Mouse (Mus musculus) stomach, embryonic 16.5 days (tissue): ENCODE measurements around the gene Wrap53. TPM values are rescaled to one million over a fixed set of nuclear protein-coding genes. Genes with fewer than 3 reads are reported as not detected.
A peak's percentile ranks its signal among the peaks of the same experiment; 100 is the strongest.

ENCODE experiments used
- ATAC-seq: fragments of 200-750 bp; cut with Nextera tagmentation; 2 replicates; pipeline ENCODE4 v1.8.0; 2017; ENCODE audit warnings: moderate number of reproducible peaks, moderate TSS enrichment; ENCODE audit not compliant: insufficient read depth, low FRiP score
- H3K27ac ChIP-seq: fragments of 300-500 bp; sonication (generic); 2 replicates; pipeline ENCODE4 v1.5.1; 2014; ENCODE audit warnings: low read length
- H3K27me3 ChIP-seq: fragments of 300-500 bp; sonication (generic); 2 replicates; pipeline ENCODE4 v1.6.1; 2014; ENCODE audit warnings: low read length, control low read depth, mixed read lengths; ENCODE audit not compliant: control insufficient read depth, insufficient read depth
- H3K36me3 ChIP-seq: fragments of 300-500 bp; sonication (generic); 2 replicates; pipeline ENCODE4 v1.6.1; 2014; ENCODE audit warnings: low read length; ENCODE audit not compliant: control insufficient read depth, insufficient read depth
- H3K4me1 ChIP-seq: fragments of 300-500 bp; sonication (generic); 2 replicates; pipeline ENCODE4 v1.6.1; 2014; ENCODE audit warnings: low read length, control low read depth, mixed read lengths; ENCODE audit not compliant: control insufficient read depth, insufficient read depth
- H3K4me2 ChIP-seq: fragments of 300-500 bp; sonication (generic); 2 replicates; pipeline ENCODE4 v1.6.1; 2014; ENCODE audit warnings: low read depth, low read length, mixed read lengths
- H3K4me3 ChIP-seq: fragments of 300-500 bp; sonication (generic); replicated peaks from 2 replicates; pipeline ENCODE4 v1.5.1; 2014; ENCODE audit warnings: mild to moderate bottlenecking, low read length
- H3K9ac ChIP-seq: fragments of 300-500 bp; sonication (generic); 2 replicates; pipeline ENCODE4 v1.6.1; 2014; ENCODE audit warnings: low read length
- H3K9me3 ChIP-seq: fragments of 300-500 bp; sonication (generic); replicated peaks from 2 replicates; pipeline ENCODE4 v1.6.1; 2016; ENCODE audit warnings: low read length, control low read depth; ENCODE audit not compliant: control insufficient read depth
- WGBS: fragments of 180-500 bp; shearing (Covaris S2); extraction: QIAGEN DNeasy Blood & Tissue Kit; methylation state at CpG from one replicate; pipeline ENCODE4 v1.1.7; 2014; 5-methylcytosine and 5-hydroxymethylcytosine counted together
- polyA plus RNA-seq: library from polyadenylated mRNA; unstranded; fragments of >200 nt; fragmentation: Nextera tagmentation; extraction: Ambion mirVana; gene quantifications from 2 replicates; pipeline ENCODE4 v1.2.1, GENCODE M21; 2015

The Wrap53 gene
- polyA plus RNA-seq, 1 experiment from 2014 or later = 21.6 TPM

GRCm38 (mm10) chr11:69521526-69522149 is 58.4 kb downstream of the Wrap53 start:
- H3K4me1 ChIP-seq = no peaks in the 10 kb centered on the region
- 73% methylated on average over 9 of the region's 9 CpGs for WGBS
- no peaks in the 10 kb centered on the region for H3K9me3 ChIP-seq
- ATAC-seq = no peak
- no peak overlapping the region for H3K27ac ChIP-seq
- no peak overlapping the region for H3K4me3 ChIP-seq
- H3K9ac ChIP-seq = no peak overlapping the region
- H3K36me3 ChIP-seq = no peaks in the 10 kb centered on the region
- no peak overlapping the region for H3K4me2 ChIP-seq
- H3K27me3 ChIP-seq = no peaks in the 10 kb centered on the region

DNA sequence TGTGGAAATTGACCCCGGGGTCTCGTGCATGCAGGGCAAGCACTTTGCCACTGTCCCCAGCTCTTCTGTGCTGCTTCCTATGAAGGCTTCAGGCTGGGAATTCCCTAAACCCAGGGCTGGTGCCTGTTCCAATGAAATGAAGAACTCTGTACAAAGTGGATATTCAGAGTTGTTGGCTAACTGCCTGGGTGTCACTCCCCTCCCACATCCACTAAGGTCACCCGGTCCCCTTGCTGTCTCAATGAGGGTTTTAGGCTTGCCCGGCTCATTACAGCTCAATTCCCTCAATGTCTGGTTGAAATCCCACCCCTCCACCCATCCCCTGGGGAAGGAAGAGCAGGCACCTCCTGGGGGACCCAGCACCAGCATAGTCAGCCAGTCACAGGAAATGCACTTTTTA is 60.1 kb downstream of the Wrap53 start:
- Histone ChIP-seq H3K27me3 (no peaks in the 10 kb centered on the region), H3K4me2 (no peak overlapping the region), H3K9me3 (no peaks in the 10 kb centered on the region), H3K9ac (no peak overlapping the region), H3K27ac (no peak overlapping the region), H3K36me3 (no peaks in the 10 kb centered on the region), H3K4me1 (no peaks in the 10 kb centered on the region), H3K4me3 (no peak overlapping the region)
- 66% methylated on average over 4 of the region's 4 CpGs for WGBS
- no peak for ATAC-seq

GRCm38 (mm10) chr11:69516661-69517060 is 63.4 kb downstream of the Wrap53 start:
- Histone ChIP-seq H3K4me3 (no peak overlapping the region), H3K9ac (no peak overlapping the region), H3K4me2 (no peak overlapping the region), H3K27ac (no peak overlapping the region), H3K27me3 (no peaks in the 10 kb centered on the region), H3K9me3 (no peaks in the 10 kb centered on the region), H3K4me1 (no peaks in the 10 kb centered on the region), H3K36me3 (no peaks in the 10 kb centered on the region)
- 59% methylated on average over 3 of the region's 3 CpGs for WGBS
- ATAC-seq = no peak

DNA sequence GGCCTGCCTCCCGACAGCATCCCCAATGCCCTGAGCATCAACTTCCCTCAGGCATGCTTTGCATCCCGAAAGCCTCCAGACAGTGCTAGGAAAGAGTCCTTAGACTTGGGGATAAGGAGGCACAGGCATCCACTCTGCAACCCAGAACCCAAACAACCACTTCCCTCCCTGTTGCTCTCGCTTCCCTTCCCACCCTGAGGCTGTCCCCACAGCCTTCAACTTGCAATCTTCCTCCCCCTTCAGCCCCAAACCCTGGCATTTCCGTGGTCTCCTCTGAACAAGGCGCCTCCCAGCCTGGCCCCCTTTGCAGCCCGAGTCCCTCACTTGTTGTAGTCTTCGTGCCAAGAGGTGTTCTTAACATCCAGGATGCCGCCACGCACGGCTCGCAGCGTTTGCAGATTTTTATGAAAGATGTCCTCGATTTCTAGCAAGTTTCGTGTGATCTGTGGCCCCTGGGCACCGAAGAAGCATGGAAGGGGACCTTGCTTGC is 63.9 kb downstream of the Wrap53 start:
- ATAC-seq = no peak
- Histone ChIP-seq H3K9ac (no peak overlapping the region; the same call in 1 of the 2 replicates), H3K4me1 (no peaks in the 10 kb centered on the region), H3K4me2 (no peak overlapping the region), H3K36me3 (no peaks in the 10 kb centered on the region), H3K9me3 (no peaks in the 10 kb centered on the region), H3K4me3 (no peak overlapping the region), H3K27ac (no peak overlapping the region), H3K27me3 (no peaks in the 10 kb centered on the region)
- WGBS = 62% methylated on average over 15 of the region's 15 CpGs

DNA sequence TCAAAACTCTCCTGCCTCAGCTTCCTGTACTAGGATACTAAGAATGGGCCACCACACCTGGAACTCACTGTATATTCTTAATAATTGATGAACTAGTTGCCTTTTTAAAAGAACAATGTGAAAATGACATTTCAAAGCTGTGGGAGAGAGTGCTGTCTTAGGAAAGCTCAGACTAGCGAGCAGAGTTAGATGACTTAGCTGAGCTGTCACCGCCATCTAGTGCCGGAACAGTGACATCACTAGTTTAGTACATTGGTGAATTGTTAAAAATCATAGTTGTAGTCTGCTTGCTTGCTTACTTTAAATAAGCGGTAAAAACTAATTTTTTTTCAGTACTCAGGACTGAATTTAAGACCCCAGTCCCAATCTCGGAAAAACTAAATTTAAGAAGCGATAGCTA is 66.2 kb downstream of the Wrap53 start:
- no peaks in the 10 kb centered on the region for H3K36me3 ChIP-seq
- no peak overlapping the region for H3K9ac ChIP-seq
- H3K4me1 ChIP-seq = no peaks in the 10 kb centered on the region
- H3K9me3 ChIP-seq = no peaks in the 10 kb centered on the region
- H3K27ac ChIP-seq = no peak overlapping the region
- WGBS = 10% methylated on average over 6 of the region's 6 CpGs
- no peaks in the 10 kb centered on the region for H3K27me3 ChIP-seq
- ATAC-seq = peak; percentile 59; the same call in 1 of the 2 replicates
- H3K4me2 ChIP-seq = no peak overlapping the region
- no peak overlapping the region for H3K4me3 ChIP-seq

Other genes starting within 250 kb of the Wrap53 start
- gene Rnf227, start 239.8 kb downstream of the Wrap53 start, polyA plus RNA-seq = 11.8 TPM in 2 replicates
- gene Chd3, start 210.8 kb downstream of the Wrap53 start, polyA plus RNA-seq = 48.5 and 55.4 TPM in 2 replicates
- 144 and 148 TPM in 2 replicates for gene Naa38, start 184.8 kb downstream of the Wrap53 start, polyA plus RNA-seq
- gene Cyb5d1, start 184.6 kb downstream of the Wrap53 start, polyA plus RNA-seq = 29.4 TPM in 2 replicates
- gene Tmem88, start 182.0 kb downstream of the Wrap53 start, polyA plus RNA-seq = 26.4 and 28.7 TPM in 2 replicates
- gene Kdm6b, start 166.6 kb downstream of the Wrap53 start, polyA plus RNA-seq = 21.2 and 21.4 TPM in 2 replicates
- gene Dnah2, start 31.1 kb downstream of the Wrap53 start, polyA plus RNA-seq = 0.54 and 0.69 TPM in 2 replicates
- 7.2 and 7.3 TPM in 2 replicates for gene Efnb3, start 20.1 kb downstream of the Wrap53 start, polyA plus RNA-seq
- 118 and 120 TPM in 2 replicates for gene Trp53, start 104 bp upstream of the Wrap53 start, polyA plus RNA-seq
- gene Atp1b2, start 25.7 kb upstream of the Wrap53 start, polyA plus RNA-seq = 9.5 and 10.4 TPM in 2 replicates
- gene Shbg, start 37.6 kb upstream of the Wrap53 start, polyA plus RNA-seq = 1.3 and 2.2 TPM in 2 replicates
- 18.1 and 19.6 TPM in 2 replicates for gene Sat2, start 41.8 kb upstream of the Wrap53 start, polyA plus RNA-seq
- 20.9 and 22.1 TPM in 2 replicates for gene Fxr2, start 52.7 kb upstream of the Wrap53 start, polyA plus RNA-seq
- gene Sox15, start 75.1 kb upstream of the Wrap53 start, polyA plus RNA-seq = 7.7 and 7.9 TPM in 2 replicates
- gene Mpdu1, start 82.4 kb upstream of the Wrap53 start, polyA plus RNA-seq = 67.7 and 68.8 TPM in 2 replicates
- gene Cd68, start 85.9 kb upstream of the Wrap53 start, polyA plus RNA-seq = 18.9 and 19.6 TPM in 2 replicates
- 454 and 462 TPM in 2 replicates for gene Eif4a1, start 92.2 kb upstream of the Wrap53 start, polyA plus RNA-seq
- 66.3 and 68.5 TPM in 2 replicates for gene Senp3, start 101.8 kb upstream of the Wrap53 start, polyA plus RNA-seq
- 0.59 and 1.0 TPM in 2 replicates for gene Tnfsf13, start 105.5 kb upstream of the Wrap53 start, polyA plus RNA-seq
- 8.8 and 9.6 TPM in 2 replicates for gene Tnfsf12, start 115.6 kb upstream of the Wrap53 start, polyA plus RNA-seq
- gene Tnfsfm13, start 115.8 kb upstream of the Wrap53 start, polyA plus RNA-seq = 2.9 and 4.2 TPM in 2 replicates
- 17.7 and 20.6 TPM in 2 replicates for gene Polr2a, start 178.4 kb upstream of the Wrap53 start, polyA plus RNA-seq
- gene Slc35g3, start 181.7 kb upstream of the Wrap53 start, polyA plus RNA-seq = 0.17 TPM in 1 of 2 replicates, not detected in the other
- 3.4 TPM in 2 replicates for gene Zbtb4, start 185.7 kb upstream of the Wrap53 start, polyA plus RNA-seq
- gene Chrnb1, start 215.7 kb upstream of the Wrap53 start, polyA plus RNA-seq = 5.3 and 10.3 TPM in 2 replicates
- 1.8 and 2.5 TPM in 2 replicates for gene Fgf11, start 221.6 kb upstream of the Wrap53 start, polyA plus RNA-seq
- gene Tmem102, start 225.4 kb upstream of the Wrap53 start, polyA plus RNA-seq = 14.2 and 15.0 TPM in 2 replicates
- gene Gm39566, start 235.0 kb upstream of the Wrap53 start, polyA plus RNA-seq = 0.03 TPM in 1 of 2 replicates, not detected in the other
- not detected in 2 replicates for gene Spem2, start 238.2 kb upstream of the Wrap53 start, polyA plus RNA-seq
- not detected in 2 replicates for gene Spem1, start 241.9 kb upstream of the Wrap53 start, polyA plus RNA-seq